Mouse (Mus musculus) liver, postnatal 0 days (tissue): Measurements from ENCODE around the gene Plek.

ENCODE experiments used
- CTCF ChIP-seq: sonication (generic); IDR thresholded peaks from 2 replicates; pipeline ENCODE4 v1.5.1; 2016; ENCODE audit warnings: antibody characterized with exemption, low read depth
- EP300 ChIP-seq: IDR thresholded peaks from 2 replicates; pipeline ENCODE4 v1.6.1; 2016; ENCODE audit warnings: antibody characterized with exemption, low read depth, mild to moderate bottlenecking

- no peak for TF ChIP-seq EP300
- TF ChIP-seq CTCF = no peak
Measured at GRCm38 (mm10) chr11:16957030-16957429, 95.2 kb downstream of the Plek start.
